Mouse (Mus musculus) T-helper 2 cell (primary cell): ENCODE results near the gene Gm281.

Source experiments
- in situ Hi-C: fragments of 300-600 bp; cut with MboI, MseI; formaldehyde crosslinking; loops from one replicate; pipeline ENCODE4 v1.15.1; 2025; ENCODE audit warnings: high pct_unique_total_duplicates

The Gm281 gene

DNA sequence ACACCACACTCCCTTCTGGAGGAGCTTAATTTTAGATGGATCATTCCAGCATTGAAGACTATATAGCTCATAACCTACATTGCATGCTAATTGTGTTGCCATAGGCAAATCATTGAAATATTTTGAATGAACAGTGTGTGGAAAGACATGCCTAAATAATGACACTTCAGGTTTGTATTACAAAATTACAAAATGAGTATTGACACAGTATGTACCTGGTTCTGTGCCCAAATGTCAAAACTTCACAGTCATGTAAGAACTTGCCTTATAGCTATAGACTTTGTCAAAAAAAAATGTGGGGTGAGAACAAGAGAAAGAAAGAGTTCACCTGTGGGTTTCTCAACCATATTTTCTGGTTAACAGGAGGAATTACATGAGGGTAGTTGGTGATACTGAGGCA is 52.9 kb downstream of the Gm281 start:
- in situ Hi-C loops: no loop called here

DNA sequence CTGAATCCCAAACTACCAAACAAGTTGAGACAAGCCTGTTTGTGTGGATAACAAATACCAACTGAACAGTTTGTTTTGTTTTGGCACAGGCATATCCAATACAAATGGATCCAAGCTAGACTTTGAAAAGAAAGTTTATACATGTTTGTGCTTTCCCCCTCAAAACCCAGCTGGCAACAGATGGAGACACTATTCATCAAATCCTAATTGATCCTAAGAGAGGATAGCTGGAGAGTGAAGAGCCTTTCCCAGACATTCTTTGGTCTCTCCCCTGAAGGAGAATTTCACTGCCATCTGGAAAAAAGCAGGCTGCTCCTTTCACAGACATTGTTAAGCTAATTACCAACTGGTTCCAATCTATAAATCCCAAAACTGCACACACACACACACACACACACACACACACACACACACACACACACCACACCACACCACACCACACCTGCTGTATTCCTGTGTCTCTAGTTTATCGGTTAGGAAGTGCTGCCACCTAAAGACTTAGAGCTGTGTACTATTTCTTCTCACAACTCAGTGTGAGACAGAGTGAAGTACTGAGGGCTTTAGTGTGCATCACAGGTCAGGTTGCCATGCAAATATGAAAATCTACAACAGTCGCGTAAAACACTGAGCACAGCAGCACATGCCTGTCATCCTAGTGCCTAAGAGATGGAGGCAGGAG is 101.3 kb downstream of the Gm281 start:
- in situ Hi-C loops: no loop called here

DNA sequence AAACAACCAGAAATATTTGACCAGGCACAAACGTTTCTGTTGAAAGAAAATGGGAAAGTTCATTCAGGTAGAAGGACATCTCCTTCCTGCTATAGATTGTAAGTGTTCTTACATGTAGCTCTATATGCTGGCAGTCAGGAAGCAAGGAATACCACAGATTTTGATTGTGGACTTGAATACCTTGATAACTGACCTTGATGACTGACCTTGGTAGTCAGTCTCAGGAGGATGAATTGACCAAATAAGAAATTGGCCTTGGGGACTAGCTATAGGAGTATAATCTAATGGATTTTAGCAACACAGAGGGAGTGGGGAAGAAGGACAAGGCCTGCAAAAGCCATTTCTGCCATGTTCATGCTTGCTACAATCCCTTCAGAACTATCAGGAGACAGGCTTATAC is 123.8 kb downstream of the Gm281 start:
- in situ Hi-C loops: no loop called here

DNA sequence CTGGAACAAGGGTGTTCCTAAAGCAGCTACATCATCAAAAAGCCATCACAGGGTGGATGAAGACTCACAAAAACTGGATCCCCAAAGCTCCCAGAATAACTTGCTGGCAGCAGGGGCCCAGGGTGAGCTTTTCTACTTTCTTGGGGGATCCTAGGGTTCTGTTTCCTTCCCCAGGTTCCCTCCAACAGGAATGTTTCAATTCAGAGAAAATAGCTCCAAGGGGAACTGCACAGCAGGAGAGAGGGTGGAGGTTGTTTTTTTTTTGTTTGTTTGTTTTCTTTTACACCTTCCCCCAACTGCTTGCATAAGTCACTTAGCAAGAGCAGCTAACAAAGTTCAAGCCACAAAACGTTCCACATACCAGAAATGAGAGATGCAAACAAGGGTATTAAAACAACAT is 124.3 kb downstream of the Gm281 start:
- in situ Hi-C loops: no loop called here

DNA sequence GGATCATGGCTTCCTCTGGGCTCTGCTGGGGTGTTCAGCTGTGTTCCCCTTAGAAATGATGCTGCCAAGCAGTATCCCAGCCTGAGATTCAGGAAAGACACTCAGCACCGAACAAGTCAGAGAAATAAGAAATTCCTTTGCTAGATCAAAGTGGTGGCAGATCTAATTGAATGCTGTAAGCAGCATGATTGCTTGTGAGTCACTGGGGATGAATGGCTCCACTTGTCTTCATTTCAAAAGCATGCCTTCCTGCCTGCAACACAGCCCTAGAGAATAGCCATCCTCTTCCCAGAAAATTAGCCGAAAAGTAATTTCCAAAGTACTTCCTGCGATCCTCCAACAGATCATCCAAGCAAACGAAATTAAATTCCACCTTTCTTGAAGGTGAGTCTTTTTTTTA is 131.3 kb downstream of the Gm281 start:
- in situ Hi-C loops: no loop called here

DNA sequence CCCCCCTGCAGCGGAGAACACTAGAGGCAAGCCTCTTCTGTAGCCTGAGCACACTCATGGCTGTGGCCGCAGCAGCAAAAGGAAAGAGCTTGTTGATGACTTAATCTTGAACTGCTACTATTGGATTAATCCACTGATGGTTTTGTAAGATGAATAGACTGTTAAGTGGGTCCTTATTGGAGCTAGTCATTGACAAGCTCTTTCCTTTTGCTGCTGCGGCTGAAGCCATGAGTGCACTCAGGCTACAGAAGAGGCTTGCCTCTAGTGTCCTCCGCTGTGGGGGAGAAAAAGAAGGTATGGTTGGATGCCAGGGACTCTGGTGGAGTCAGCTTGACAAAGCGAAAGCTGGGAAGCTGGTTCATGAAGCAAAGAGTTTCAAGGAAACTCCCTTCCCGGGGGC is 135.9 kb downstream of the Gm281 start:
- in situ Hi-C loops: no loop called here

DNA sequence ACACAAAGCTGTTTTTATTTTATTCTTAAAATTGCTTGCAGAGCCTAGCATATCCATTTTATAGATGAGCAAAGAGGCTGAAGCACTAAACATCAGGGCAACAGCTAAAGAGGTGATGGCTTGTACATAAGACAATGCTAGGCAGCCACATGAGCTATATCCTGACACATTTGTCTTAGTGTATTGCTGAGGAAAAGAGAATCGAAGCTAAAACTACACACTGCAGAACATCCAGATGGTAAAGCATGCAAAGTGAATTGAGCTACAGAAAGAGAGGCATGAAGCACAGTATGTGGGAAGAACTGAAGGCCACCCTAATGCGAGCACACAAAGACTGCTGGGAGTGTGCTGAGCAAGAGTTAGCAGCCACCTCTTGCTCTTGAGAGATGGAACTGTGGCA is 143.1 kb downstream of the Gm281 start:
- in situ Hi-C loops: loop anchor here (25.0 kb wide), 1 partner anchor 1791 kb away; no protein-coding TSS in a partner anchor

DNA sequence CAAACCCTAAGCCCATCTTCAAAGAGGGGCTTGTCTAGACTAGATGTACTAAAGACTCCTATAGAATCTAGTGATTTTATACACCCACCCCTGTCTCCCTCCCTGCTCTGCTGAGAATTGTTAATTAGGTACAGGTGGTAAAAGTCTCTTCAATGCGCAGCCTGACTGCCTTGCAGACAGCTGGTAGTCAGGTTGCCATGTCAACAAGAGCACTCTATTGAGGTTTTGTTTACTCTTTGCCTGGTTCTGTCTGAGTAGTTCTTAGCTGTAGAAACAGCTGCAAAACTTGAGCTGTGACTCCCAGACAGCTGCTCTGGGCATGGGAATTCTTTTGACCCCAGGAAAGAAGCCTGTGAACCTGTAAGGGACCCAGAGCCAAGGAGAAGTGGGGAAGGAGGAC is 143.6 kb downstream of the Gm281 start:
- in situ Hi-C loops: loop anchor here (25.0 kb wide), 1 partner anchor 1792 kb away; no protein-coding TSS in a partner anchor
